Mouse (Mus musculus) left cerebral cortex, adult 6 months (tissue): Measurements from ENCODE around the gene Anapc10. TPM values are rescaled to one million over a fixed set of nuclear protein-coding genes. Genes with fewer than 3 reads are reported as not detected.

ENCODE experiments used
- long read RNA-seq, 2 experiments: library from polyadenylated mRNA; unstranded; transcript quantifications; one replicate each; pipeline ENCODE4 v2.0.0; 2019 to 2020
- polyA plus RNA-seq: library from polyadenylated mRNA; unstranded; fragments of <200 nt; fragmentation: Nextera tagmentation; gene quantifications from 2 replicates; pipeline ENCODE4 v1.2.3, GENCODE M21; 2021

Gene Anapc10
- polyA plus RNA-seq: 18.3 and 30.5 TPM in 2 replicates
- long read RNA-seq, experiment 1, full-length matches to known transcripts: 5 of 22 reads
- long read RNA-seq, experiment 1, partial matches to known transcripts: 2 of 22 reads
- long read RNA-seq, experiment 1, other reads (novel, unspliced or antisense): 15 of 22 reads
- long read RNA-seq, experiment 2, full-length matches to known transcripts: 4 of 20 reads
- long read RNA-seq, experiment 2, partial matches to known transcripts: 4 of 20 reads
- long read RNA-seq, experiment 2, other reads (novel, unspliced or antisense): 12 of 20 reads

DNA sequence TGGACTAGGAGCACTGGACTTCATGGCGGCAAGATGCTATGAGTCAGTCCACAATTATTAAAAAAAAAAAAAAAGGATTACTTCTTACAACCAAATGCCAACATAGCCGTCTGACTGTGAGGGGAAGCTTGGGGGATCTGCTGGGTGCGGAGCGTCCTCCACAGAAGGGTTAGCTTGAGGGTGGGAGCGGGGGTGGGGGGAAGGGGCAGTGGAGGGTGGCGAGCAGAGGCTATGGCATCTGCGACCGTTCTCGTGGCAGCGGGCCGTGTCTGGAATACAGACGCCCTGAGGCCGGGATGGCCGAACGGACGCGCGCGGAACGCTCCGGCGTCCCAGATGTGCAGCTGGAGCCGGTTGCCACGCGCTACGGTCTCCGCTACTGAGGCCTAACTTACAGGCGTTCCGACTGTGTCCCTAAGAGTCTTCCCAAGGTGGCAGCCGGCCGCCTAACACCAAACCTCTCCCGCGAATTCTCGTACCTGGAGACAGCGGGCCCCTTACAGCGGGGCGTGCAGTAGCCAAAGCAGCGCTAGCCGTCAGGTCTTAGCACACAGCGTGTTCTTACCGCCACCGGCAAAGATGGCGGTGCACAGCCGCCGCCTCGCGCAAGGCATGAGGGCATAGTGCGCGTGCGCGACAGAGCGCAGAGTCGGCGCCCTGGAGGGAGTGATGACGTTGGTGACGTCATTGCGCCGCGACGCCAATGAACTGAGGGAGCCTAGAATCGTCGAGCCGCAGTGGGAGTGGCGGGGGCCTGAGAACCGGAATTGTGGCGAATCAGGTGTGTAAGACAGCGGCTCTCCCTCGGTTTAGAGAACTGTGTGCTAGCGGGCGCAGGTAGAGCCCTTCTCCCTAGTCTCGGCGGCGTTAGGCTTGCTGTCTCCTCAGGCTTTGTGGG, at the start of gene Anapc10, which contains the start of gene Abce1:
TSS of gene Anapc10 (plus strand) at position 757 of the 898 bp plus-strand sequence.
TSS of gene Abce1 (minus strand) at position 677 of the 898 bp plus-strand sequence.

Other genes with a start within 250 kb of the Anapc10 start
- 1.8 and 4.1 TPM in 2 replicates for gene Otud4, start 72.2 kb upstream of the Anapc10 start, polyA plus RNA-seq
- gene Abce1, start 80 bp upstream of the Anapc10 start, polyA plus RNA-seq: 26.6 and 29.9 TPM in 2 replicates